Mouse (Mus musculus) CH12.LX (cell line): ENCODE data around the gene Trpv4. TPM values are rescaled to one million over a fixed set of nuclear protein-coding genes. Genes with fewer than 3 reads are reported as not detected.

ENCODE experiments used
- DNase-seq: peaks from one replicate; pipeline ENCODE4 v3.0.0-alpha.2; 2013; ENCODE audit errors: extremely low read depth
- H3K27ac ChIP-seq: 2 replicates; pipeline ENCODE4 v1.5.1; 2012; ENCODE audit warnings: low read depth, mild to moderate bottlenecking, control low read depth, moderate library complexity; ENCODE audit not compliant: insufficient read depth
- H3K27me3 ChIP-seq: replicated peaks from 2 replicates; pipeline ENCODE3; 2012; ENCODE audit warnings: inconsistent platforms
- H3K36me3 ChIP-seq, 2 experiments: replicated peaks in 1 of 2; 2 replicates each; pipeline versions ENCODE3 to v1.6.1; 2012; ENCODE audit warnings: inconsistent platforms in 1 of 2, low read length in 1 of 2, mild to moderate bottlenecking in 1 of 2, mixed read lengths in 1 of 2, moderate library complexity in 1 of 2; ENCODE audit not compliant: control insufficient read depth in 1 of 2, insufficient read depth in 1 of 2
- H3K4me1 ChIP-seq, 2 experiments: 2 replicates each; pipeline ENCODE4 v1.6.1; 2012; ENCODE audit warnings: inconsistent platforms in 1 of 2, moderate library complexity in 1 of 2; ENCODE audit not compliant: insufficient read depth in 2 of 2, control insufficient read depth in 1 of 2
- H3K4me2 ChIP-seq: 2 replicates; pipeline ENCODE4 v1.6.1; 2012; ENCODE audit warnings: low read depth, mild to moderate bottlenecking, control low read depth; ENCODE audit not compliant: poor library complexity, insufficient read depth, severe bottlenecking
- H3K4me3 ChIP-seq, 3 experiments: fragments of 150-350 bp in 1 of 3; sonication (generic) in 1 of 3; replicated peaks in 1 of 3; 2 replicates each; pipeline versions ENCODE3 to v1.5.1; 2011 to 2012; ENCODE audit warnings: low read depth in 2 of 3, low read length in 2 of 3, mild to moderate bottlenecking in 2 of 3, moderate library complexity in 2 of 3, control low read depth in 1 of 3, improper control_type of control experiment in 1 of 3, inconsistent platforms in 1 of 3, mixed read lengths in 1 of 3; ENCODE audit not compliant: poor library complexity in 1 of 3
- H3K79me2 ChIP-seq: replicated peaks from 2 replicates; pipeline ENCODE4 v1.6.1; 2012; ENCODE audit warnings: mild to moderate bottlenecking, moderate library complexity; ENCODE audit not compliant: control insufficient read depth, poor library complexity, insufficient read depth, severe bottlenecking; ENCODE audit errors: extremely low read depth
- H3K9ac ChIP-seq: 2 replicates; pipeline ENCODE4 v1.6.1; 2012; ENCODE audit warnings: low read depth, mild to moderate bottlenecking, control low read depth, moderate library complexity; ENCODE audit not compliant: insufficient read depth
- H3K9me3 ChIP-seq: replicated peaks from 2 replicates; pipeline ENCODE3; 2012; ENCODE audit warnings: low read length, inconsistent platforms, mixed read lengths
- CTCF ChIP-seq, 2 experiments: IDR thresholded peaks in 1 of 2; conservative IDR thresholded peaks in 1 of 2; 2 replicates each; pipeline ENCODE4 v1.5.1; 2011 to 2012; ENCODE audit warnings: low read depth in 2 of 2, low read length in 2 of 2, improper control_type of control experiment in 1 of 2, inconsistent platforms in 1 of 2, mild to moderate bottlenecking in 1 of 2, moderate library complexity in 1 of 2
- ELF1 ChIP-seq: IDR thresholded peaks from 2 replicates; pipeline ENCODE4 v1.6.1; 2014; ENCODE audit warnings: low read depth, mild to moderate bottlenecking, inconsistent platforms, low read length, improper control_type of control experiment
- GABPA ChIP-seq: IDR thresholded peaks from 2 replicates; pipeline ENCODE4 v1.6.1; 2012; ENCODE audit warnings: low read depth, low read length, improper control_type of control experiment, inconsistent platforms; ENCODE audit not compliant: insufficient replicate concordance
- HCFC1 ChIP-seq: IDR thresholded peaks from 2 replicates; pipeline ENCODE4 v1.6.1; 2012; ENCODE audit warnings: low read depth, mild to moderate bottlenecking, inconsistent platforms, low read length, improper control_type of control experiment
- JUND ChIP-seq: conservative IDR thresholded peaks from 2 replicates; pipeline ENCODE4 v1.6.1; 2011; ENCODE audit warnings: low read depth, low read length, improper control_type of control experiment
- KAT2A ChIP-seq: IDR thresholded peaks from 2 replicates; pipeline ENCODE4 v1.6.1; 2012; ENCODE audit warnings: low read length, improper control_type of control experiment, inconsistent platforms; ENCODE audit not compliant: insufficient replicate concordance
- MAFK ChIP-seq: IDR thresholded peaks from 2 replicates; pipeline ENCODE4 v1.6.1; 2011; ENCODE audit warnings: low read length, improper control_type of control experiment; ENCODE audit not compliant: insufficient replicate concordance
- MXI1 ChIP-seq: IDR thresholded peaks from 2 replicates; pipeline ENCODE4 v1.6.1; 2011; ENCODE audit warnings: mild to moderate bottlenecking, low read depth, low read length, improper control_type of control experiment
- MYC ChIP-seq: IDR thresholded peaks from 2 replicates; pipeline ENCODE4 v1.6.1; 2011; ENCODE audit warnings: low read depth, mild to moderate bottlenecking, improper control_type of control experiment, low read length
- NELFE ChIP-seq: IDR thresholded peaks from 2 replicates; pipeline ENCODE4 v1.6.1; 2011; ENCODE audit warnings: low read depth, low read length, improper control_type of control experiment
- NRF1 ChIP-seq: IDR thresholded peaks from 2 replicates; pipeline ENCODE4 v1.6.1; 2014; ENCODE audit warnings: low read depth, mild to moderate bottlenecking, inconsistent platforms, low read length, improper control_type of control experiment, moderate library complexity
- POLR2AphosphoS2 ChIP-seq: IDR thresholded peaks from 2 replicates; pipeline ENCODE4 v1.6.1; 2011; ENCODE audit warnings: low read depth, low read length, improper control_type of control experiment
- RCOR1 ChIP-seq: conservative IDR thresholded peaks from 2 replicates; pipeline ENCODE4 v1.6.1; 2012; ENCODE audit warnings: low read depth, mild to moderate bottlenecking, inconsistent platforms, low read length, improper control_type of control experiment
- SIN3A ChIP-seq: IDR thresholded peaks from 2 replicates; pipeline ENCODE4 v1.6.1; 2012; ENCODE audit warnings: low read length, improper control_type of control experiment, inconsistent platforms
- TBP ChIP-seq: conservative IDR thresholded peaks from 2 replicates; pipeline ENCODE4 v1.6.1; 2011; ENCODE audit warnings: low read depth, low read length, improper control_type of control experiment
- TCF12 ChIP-seq: IDR thresholded peaks from 2 replicates; pipeline ENCODE4 v1.6.1; 2014; ENCODE audit warnings: low read depth, mild to moderate bottlenecking, inconsistent platforms, low read length, improper control_type of control experiment
- dilution Hi-C: fragments of 300-500 bp; cut with MboI; formaldehyde crosslinking; loops from 2 replicates; pipeline ENCODE4 v1.14.3; 2020; ENCODE audit warnings: low sequenced_read_pairs; ENCODE audit not compliant: extremely low pct_unique_long_range_greater_than_20kb, extremely low pct_ligation_motif_present
- in situ Hi-C: fragments of 300-500 bp; cut with MboI; formaldehyde crosslinking; loops from 3 replicates; pipeline ENCODE4 v1.14.3; 2019; ENCODE audit warnings: low sequenced_read_pairs, low pct_ligation_motif_present, low pct_unique_long_range_greater_than_20kb, mixed read lengths
- polyA plus RNA-seq: library from polyadenylated mRNA; unstranded; fragments of >175 nt; gene quantifications from 2 replicates; pipeline ENCODE4 v1.2.1, GENCODE M21; 2012; ENCODE audit warnings: low read depth; ENCODE audit not compliant: insufficient read length
- total RNA-seq, 2 experiments: library from RNA; depleted of rRNA; stranded (reverse); fragments of 300-350 nt in 1 of 2; fragments of >200 nt in 1 of 2; gene quantifications; 2 replicates each; pipeline ENCODE4 v1.2.3; 2012 to 2014

The Trpv4 gene
- total and polyA plus RNA-seq, 3 experiments: 0.24 TPM; not detected in 2

GRCm38 (mm10) chr5:114589026-114589425, 69.2 kb downstream of the Trpv4 start:
- no peak for DNase-seq
- TF ChIP-seq GABPA: no peak
- TF ChIP-seq ELF1: no peak
- TF ChIP-seq NELFE: no peak
- TF ChIP-seq KAT2A: no peak
- no peak for TF ChIP-seq NRF1
- no peak for TF ChIP-seq POLR2AphosphoS2
- TF ChIP-seq MAFK: no peak
- TF ChIP-seq TCF12: no peak
- TF ChIP-seq JUND: no peak
- TF ChIP-seq RCOR1: no peak
- Histone ChIP-seq H3K36me3 (no peaks in the 10 kb centered on the region), H3K4me1 (peaks cover 9 to 30% of the 10 kb centered on the region in 2 experiments), H3K27ac (no peak overlapping the region), H3K9ac (no peak overlapping the region), H3K4me2 (no peak overlapping the region), H3K79me2 (no peaks in the 10 kb centered on the region), H3K9me3 (no peaks in the 10 kb centered on the region), H3K4me3 (no peak overlapping the region), H3K27me3 (peaks cover 61% of the 10 kb centered on the region)
- in situ Hi-C loops (no loop called here), dilution Hi-C loops (no loop called here)

GRCm38 (mm10) chr5:114588416-114588815, 69.8 kb downstream of the Trpv4 start:
- dilution Hi-C loops: no loop called here
- TF ChIP-seq HCFC1: no peak
- TF ChIP-seq MYC: no peak
- no peak for TF ChIP-seq TBP
- no peak for TF ChIP-seq SIN3A
- no peak for TF ChIP-seq KAT2A
- TF ChIP-seq CTCF (conservative IDR thresholded peaks at IDR 0.05 in 1 of 2, IDR thresholded peaks at IDR 0.05 in 1 of 2; ENCODE audit: low read depth in 2 of 2, low read length in 2 of 2): no peak
- no peak for TF ChIP-seq ELF1
- TF ChIP-seq MXI1: no peak; the same call in 1 of the 2 replicates
- in situ Hi-C loops: no loop called here
- peaks cover 67% of the 10 kb centered on the region for H3K27me3 ChIP-seq
- no peaks in the 10 kb centered on the region for H3K36me3 ChIP-seq
- no peak overlapping the region for H3K9ac ChIP-seq
- H3K4me2 ChIP-seq: no peak overlapping the region
- no peak overlapping the region for H3K4me3 ChIP-seq
- DNase-seq: no peak
- peaks cover 9 to 28% of the 10 kb centered on the region in 2 experiments for H3K4me1 ChIP-seq
- H3K27ac ChIP-seq: no peak overlapping the region
- no peaks in the 10 kb centered on the region for H3K9me3 ChIP-seq
- H3K79me2 ChIP-seq: no peaks in the 10 kb centered on the region
